Mouse (Mus musculus): ENCODE measurements around the gene Gcnt7.

Gcnt7 gene

GRCm38 (mm10) chr2:172462813-172463212 is 4.4 kb upstream of the Gcnt7 start:
- in situ Hi-C loops (cut with MseI, MboI) = no loop called here

GRCm38 (mm10) chr2:172460647-172461046 is 2.3 kb upstream of the Gcnt7 start:
- in situ Hi-C loops (cut with MseI, MboI) = no loop called here

GRCm38 (mm10) chr2:172452458-172452857 is 5.9 kb downstream of the Gcnt7 start:
- in situ Hi-C loops (cut with MseI, MboI) = no loop called here

GRCm38 (mm10) chr2:172452031-172452430 is 6.4 kb downstream of the Gcnt7 start:
- in situ Hi-C loops (cut with MseI, MboI) = no loop called here

GRCm38 (mm10) chr2:172450640-172451039 is 7.8 kb downstream of the Gcnt7 start:
- in situ Hi-C loops (cut with MseI, MboI) = no loop called here

GRCm38 (mm10) chr2:172448329-172448728 is 10.1 kb downstream of the Gcnt7 start:
- in situ Hi-C loops (cut with MseI, MboI) = no loop called here

- in situ Hi-C loops (cut with MseI, MboI) = no loop called here
Measured at GRCm38 (mm10) chr2:172447317-172447716, 11.1 kb downstream of the Gcnt7 start.

GRCm38 (mm10) chr2:172445617-172446016 is 12.8 kb downstream of the Gcnt7 start:
- in situ Hi-C loops (cut with MseI, MboI) = no loop called here

- in situ Hi-C loops (cut with MseI, MboI) = no loop called here
Measured at GRCm38 (mm10) chr2:172441176-172441575, 17.2 kb downstream of the Gcnt7 start.

GRCm38 (mm10) chr2:172440640-172441005 is 17.8 kb downstream of the Gcnt7 start:
- in situ Hi-C loops (cut with MseI, MboI) = no loop called here

GRCm38 (mm10) chr2:172439843-172440639 is 18.4 kb downstream of the Gcnt7 start, which contains the start of gene Rtf2:
TSS of gene Rtf2 (plus strand) at chr2:172440556.
- in situ Hi-C loops (cut with MseI, MboI) = no loop called here

- in situ Hi-C loops (cut with MseI, MboI) = no loop called here
Measured at GRCm38 (mm10) chr2:172437371-172437952, 20.9 kb downstream of the Gcnt7 start.

GRCm38 (mm10) chr2:172433746-172434145 is 24.6 kb downstream of the Gcnt7 start:
- in situ Hi-C loops (cut with MseI, MboI) = no loop called here

GRCm38 (mm10) chr2:172430609-172431008 is 27.8 kb downstream of the Gcnt7 start:
- in situ Hi-C loops (cut with MseI, MboI) = no loop called here

GRCm38 (mm10) chr2:172418208-172418607 is 40.2 kb downstream of the Gcnt7 start:
- in situ Hi-C loops (cut with MseI, MboI) = no loop called here

GRCm38 (mm10) chr2:172416876-172417275 is 41.5 kb downstream of the Gcnt7 start:
- in situ Hi-C loops (cut with MseI, MboI) = no loop called here

GRCm38 (mm10) chr2:172416218-172416617 is 42.2 kb downstream of the Gcnt7 start:
- in situ Hi-C loops (cut with MseI, MboI) = no loop called here

GRCm38 (mm10) chr2:172413894-172414293 is 44.5 kb downstream of the Gcnt7 start:
- in situ Hi-C loops (cut with MseI, MboI) = no loop called here

GRCm38 (mm10) chr2:172413273-172413672 is 45.1 kb downstream of the Gcnt7 start:
- in situ Hi-C loops (cut with MseI, MboI) = no loop called here

GRCm38 (mm10) chr2:172412454-172412853 is 45.9 kb downstream of the Gcnt7 start:
- in situ Hi-C loops (cut with MseI, MboI) = no loop called here

- in situ Hi-C loops (cut with MseI, MboI) = no loop called here
Measured at GRCm38 (mm10) chr2:172411091-172411490, 47.3 kb downstream of the Gcnt7 start.

GRCm38 (mm10) chr2:172410686-172411085 is 47.7 kb downstream of the Gcnt7 start:
- in situ Hi-C loops (cut with MseI, MboI) = no loop called here

GRCm38 (mm10) chr2:172407499-172407898 is 50.9 kb downstream of the Gcnt7 start:
- in situ Hi-C loops (cut with MseI, MboI) = no loop called here
